Mouse (Mus musculus): ENCODE data around the gene Ndufb3.
"Not testable (repeated sequence)": the region's sequence is repeated elsewhere in the genome, so short reads cannot be mapped to it uniquely, and the experiment has no call there.

Ndufb3 gene

GRCm38 (mm10) chr1:58617076-58617475 is 30.9 kb downstream of the Ndufb3 start:
- DNase-seq (ENCODE audit: low spot score in 2 of 2), result no peak

GRCm38 (mm10) chr1:58617978-58618668 is 31.9 kb downstream of the Ndufb3 start:
- DNase-seq (ENCODE audit: low spot score in 2 of 2), result no peak

- no peak for DNase-seq (ENCODE audit: low spot score in 2 of 2)
These were observed 32.6 kb downstream of the Ndufb3 start for GRCm38 (mm10) chr1:58618766-58619165.

- no peak for DNase-seq (ENCODE audit: low spot score in 2 of 2)
These were observed 35.1 kb downstream of the Ndufb3 start for GRCm38 (mm10) chr1:58621251-58621650.

- no peak for DNase-seq (ENCODE audit: low spot score in 2 of 2)
These were observed 36.0 kb downstream of the Ndufb3 start for GRCm38 (mm10) chr1:58621996-58622748.

GRCm38 (mm10) chr1:58628847-58629246 is 42.7 kb downstream of the Ndufb3 start:
- not testable (repeated sequence) for DNase-seq (ENCODE audit: low spot score in 2 of 2)
